Mouse (Mus musculus) heart, adult 2 months (tissue): ENCODE data around the gene Mto1. TPM values are rescaled to one million over a fixed set of nuclear protein-coding genes. Genes with fewer than 3 reads are reported as not detected.

Experiments used
- DNase-seq, 2 experiments: peaks; one replicate each; pipeline ENCODE4 v3.0.0; 2021
- H3K27ac ChIP-seq: fragments of 200-600 bp; 2 replicates; pipeline ENCODE4 v1.8.1; 2022
- H3K27me3 ChIP-seq: fragments of 200-500 bp; 2 replicates; pipeline ENCODE4 v1.6.1; 2012; ENCODE audit warnings: mild to moderate bottlenecking, low read length, inconsistent platforms, mixed read lengths; ENCODE audit not compliant: control insufficient read depth, insufficient read depth
- H3K36me3 ChIP-seq: fragments of 200-500 bp; 2 replicates; pipeline ENCODE4 v1.6.1; 2012; ENCODE audit warnings: low read length, inconsistent platforms; ENCODE audit not compliant: control insufficient read depth, insufficient read depth
- H3K4me1 ChIP-seq: fragments of 200-500 bp; 2 replicates; pipeline ENCODE4 v1.6.1; 2011; ENCODE audit warnings: low read length; ENCODE audit not compliant: control insufficient read depth, insufficient read depth
- H3K4me3 ChIP-seq: fragments of 200-600 bp; 2 replicates; pipeline ENCODE4 v1.8.1; 2022
- H3K79me2 ChIP-seq: fragments of 200-500 bp; replicated peaks from 2 replicates; pipeline ENCODE4 v1.6.1; 2012; ENCODE audit warnings: mild to moderate bottlenecking, inconsistent platforms, low read length, moderate library complexity, mixed read lengths; ENCODE audit not compliant: control insufficient read depth, insufficient read depth
- H3K9ac ChIP-seq: fragments of 200-500 bp; 2 replicates; pipeline ENCODE4 v1.6.1; 2012; ENCODE audit warnings: low read depth, mild to moderate bottlenecking, control low read depth, inconsistent platforms, low read length, mixed read lengths
- CTCF ChIP-seq: fragments of 200-600 bp; IDR thresholded peaks from 2 replicates; pipeline ENCODE4 v1.8.1; 2022; ENCODE audit warnings: antibody characterized with exemption, mild to moderate bottlenecking, moderate library complexity
- EP300 ChIP-seq: fragments of 200-500 bp; IDR thresholded peaks from 2 replicates; pipeline ENCODE4 v1.6.1; 2011; ENCODE audit warnings: low read depth, low read length, control low read depth; ENCODE audit not compliant: insufficient read depth
- POLR2A ChIP-seq: fragments of 200-500 bp; IDR thresholded peaks from 2 replicates; pipeline ENCODE4 v1.6.1; 2011; ENCODE audit warnings: mild to moderate bottlenecking, low read depth, low read length, control low read depth; ENCODE audit not compliant: insufficient read depth
- WGBS: fragments of 180-500 bp; shearing (Covaris S2); methylation state at CpG from one replicate; pipeline ENCODE4 v1.1.7; 2018; 5-methylcytosine and 5-hydroxymethylcytosine counted together
- intact Hi-C: fragments of 180-260 bp; cut with DNase I; formaldehyde crosslinking; loops from one replicate; pipeline ENCODE4 v1.15.1; 2025
- polyA plus RNA-seq: library from polyadenylated mRNA; depleted of rRNA; stranded (reverse); fragments of >200 nt; gene quantifications from 2 replicates; pipeline ENCODE4 v1.2.3, GENCODE M21; 2012
- total RNA-seq, 2 experiments: library from RNA; stranded (reverse); gene quantifications; 2 replicates each; pipeline ENCODE4 v1.2.3; 2021

The Mto1 gene
- total and polyA plus RNA-seq, 3 experiments, result 15.8 to 27.6 (median 22.5) TPM

DNA sequence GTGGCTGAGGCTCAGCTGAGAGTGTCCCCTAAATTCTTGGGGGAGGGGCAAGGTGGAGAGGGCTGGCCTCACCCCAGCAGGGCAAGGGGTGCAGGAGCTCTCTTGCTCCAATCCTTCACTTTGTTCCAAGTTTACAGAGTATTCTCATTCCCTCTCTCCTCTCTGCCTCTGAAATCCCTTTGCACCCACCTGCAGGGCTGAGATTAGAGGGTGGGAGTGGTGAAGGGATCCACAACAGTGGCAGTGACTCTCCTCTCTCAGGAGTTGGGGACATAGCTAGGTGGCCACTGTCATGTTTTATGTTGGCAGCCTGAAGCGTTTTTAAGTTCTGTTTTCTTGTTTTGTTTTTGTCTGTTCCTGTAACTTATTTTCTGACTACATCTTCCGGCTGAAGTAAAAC is 18.5 kb upstream of the Mto1 start:
- WGBS, result 64% methylated on average over 2 of the region's 2 CpGs

DNA sequence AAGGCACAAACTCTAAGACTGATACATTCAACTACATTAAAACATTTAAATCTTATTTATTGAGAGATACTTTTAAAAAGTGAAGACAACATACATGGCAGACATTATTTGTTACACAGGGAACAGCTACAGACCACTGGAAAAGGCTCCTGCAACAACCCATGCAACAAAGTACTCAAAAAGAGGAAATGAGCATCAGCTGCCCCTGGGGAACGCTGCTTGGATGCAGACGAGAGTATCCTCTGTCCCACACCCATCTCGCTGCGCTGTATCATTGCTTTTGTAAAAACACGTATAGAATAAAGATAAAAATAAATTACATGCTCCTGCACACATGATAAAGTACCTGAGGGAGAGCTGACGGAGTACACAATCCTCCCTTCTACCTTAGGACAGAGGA is 17.5 kb upstream of the Mto1 start:
- Histone ChIP-seq H3K27me3 (no peaks in the 10 kb centered on the region), H3K36me3 (no peaks in the 10 kb centered on the region), H3K4me1 (no peaks in the 10 kb centered on the region), H3K9ac (no peak overlapping the region), H3K27ac (no peak overlapping the region), H3K79me2 (no peaks in the 10 kb centered on the region), H3K4me3 (no peak overlapping the region)
- no peak for TF ChIP-seq POLR2A
- no peak for TF ChIP-seq CTCF
- TF ChIP-seq EP300, result no peak
- intact Hi-C loops, result no loop called here
- peak in 1 of 2 experiments; percentile 15 for DNase-seq
- WGBS, result 57% methylated on average over 6 of the region's 6 CpGs

More for the DNA sequence above, 18.5 kb upstream of the Mto1 start:
- H3K27me3 ChIP-seq, result no peaks in the 10 kb centered on the region
- no peaks in the 10 kb centered on the region for H3K4me1 ChIP-seq
- TF ChIP-seq POLR2A (no peak), CTCF (no peak), EP300 (no peak)
- no peak overlapping the region for H3K27ac ChIP-seq
- intact Hi-C loops, result no loop called here
- no peaks in the 10 kb centered on the region for H3K79me2 ChIP-seq
- DNase-seq, result no peak
- no peak overlapping the region for H3K9ac ChIP-seq
- H3K4me3 ChIP-seq, result no peak overlapping the region
- H3K36me3 ChIP-seq, result no peaks in the 10 kb centered on the region

DNA sequence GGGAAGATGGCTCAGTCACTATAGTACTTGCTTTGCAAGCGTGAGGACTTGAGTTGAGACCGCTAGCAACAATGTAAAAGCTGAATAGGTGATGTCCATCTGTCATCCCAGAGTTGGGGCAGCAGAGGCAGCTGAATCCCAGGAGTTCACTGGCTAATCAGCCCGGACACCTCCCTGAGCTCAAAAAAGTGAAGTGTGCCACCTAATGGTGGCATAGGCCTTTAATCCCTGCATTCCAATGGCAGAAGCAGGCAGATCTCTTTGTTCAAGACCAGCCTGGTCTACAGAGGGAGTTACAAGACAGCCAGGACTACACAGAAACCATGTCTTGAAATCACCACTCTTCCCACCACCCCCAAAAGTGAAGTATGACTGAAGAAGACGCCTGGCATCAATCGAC is 15.5 kb upstream of the Mto1 start:
- 0 out of 2 replicates have a peak, but pooled peaks have one; percentile 9 for TF ChIP-seq CTCF
- TF ChIP-seq POLR2A, result no peak
- intact Hi-C loops, result no loop called here
- H3K4me3 ChIP-seq, result no peak overlapping the region
- DNase-seq, result no peak
- no peaks in the 10 kb centered on the region for H3K36me3 ChIP-seq
- WGBS, result 88% methylated on average over 5 of the region's 5 CpGs
- H3K27ac ChIP-seq, result no peak overlapping the region
- H3K4me1 ChIP-seq, result no peaks in the 10 kb centered on the region
- H3K27me3 ChIP-seq, result no peaks in the 10 kb centered on the region
- no peak overlapping the region for H3K9ac ChIP-seq
- H3K79me2 ChIP-seq, result no peaks in the 10 kb centered on the region

DNA sequence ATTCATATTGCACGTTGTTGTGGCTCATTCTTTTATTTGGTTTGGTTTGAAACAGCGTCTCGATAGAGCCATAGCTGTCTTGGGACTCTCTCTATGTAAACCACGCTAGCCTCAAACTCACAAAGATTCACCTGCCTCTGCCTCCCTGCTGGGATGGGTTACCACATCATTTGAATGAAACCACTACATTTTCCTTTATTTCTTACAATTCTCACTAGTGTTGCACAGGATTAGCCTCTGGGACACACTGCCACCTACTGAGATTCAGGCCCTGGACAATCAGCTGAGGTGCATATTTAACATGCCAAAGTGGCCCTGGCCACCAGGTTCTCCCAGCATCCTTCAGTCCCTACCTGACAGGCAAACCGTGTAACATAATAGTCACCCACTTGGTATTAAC is 8.6 kb upstream of the Mto1 start:
- no peak for TF ChIP-seq EP300
- no peak for TF ChIP-seq POLR2A
- no peak for TF ChIP-seq CTCF
- Histone ChIP-seq H3K4me3 (no peak overlapping the region), H3K27me3 (no peaks in the 10 kb centered on the region), H3K27ac (no peak overlapping the region), H3K36me3 (no peaks in the 10 kb centered on the region), H3K4me1 (no peaks in the 10 kb centered on the region; the same call in 1 of the 2 replicates), H3K79me2 (no peaks in the 10 kb centered on the region), H3K9ac (no peak overlapping the region)
- no peak for DNase-seq
- intact Hi-C loops, result no loop called here
- 78% methylated on average over 5 of the region's 5 CpGs for WGBS

- H3K9ac ChIP-seq, result peak overlapping the region; percentile 70
- no peaks in the 10 kb centered on the region for H3K79me2 ChIP-seq
- TF ChIP-seq CTCF (no peak), EP300 (no peak), POLR2A (no peak)
- no peaks in the 10 kb centered on the region for H3K27me3 ChIP-seq
- H3K4me1 ChIP-seq, result no peaks in the 10 kb centered on the region; the same call in 1 of the 2 replicates
- no peak overlapping the region; the same call in 1 of the 2 replicates for H3K27ac ChIP-seq
- peak overlapping the region; percentile 62 for H3K4me3 ChIP-seq
- intact Hi-C loops, result no loop called here
- H3K36me3 ChIP-seq, result no peaks in the 10 kb centered on the region
- WGBS, result 7% methylated on average over 9 of the region's 9 CpGs
- no peak for DNase-seq
Measured at GRCm38 (mm10) chr9:78442237-78442578, 5.8 kb upstream of the Mto1 start.

- TF ChIP-seq CTCF (no peak), POLR2A (peak; percentile 72)
- Histone ChIP-seq H3K79me2 (no peaks in the 10 kb centered on the region), H3K27me3 (no peaks in the 10 kb centered on the region), H3K4me1 (no peaks in the 10 kb centered on the region; the same call in 1 of the 2 replicates), H3K9ac (peak within 1 kb of the TSS; percentile 70), H3K36me3 (no peaks in the 10 kb centered on the region), H3K27ac (peak within 1 kb of the TSS; percentile 44), H3K4me3 (peak within 1 kb of the TSS; percentile 62)
- DNase-seq, result peak; percentile 83 to 88
- intact Hi-C loops, result no loop called here
- WGBS, result under 1% methylated on average over 81 of the region's 81 CpGs
Measured at GRCm38 (mm10) chr9:78442579-78443392, 5.2 kb upstream of the Mto1 start, which contains the start of gene Cgas. Gene Cgas (minus strand): TSS chr9:78443237.
